Mouse (Mus musculus) urinary bladder, postnatal 14 days (tissue): ENCODE data around the gene Smarca4.

ENCODE experiments used
- DNase-seq: peaks from one replicate; pipeline ENCODE4 v3.0.0; 2021; ENCODE audit warnings: low spot score

Gene Smarca4

DNA sequence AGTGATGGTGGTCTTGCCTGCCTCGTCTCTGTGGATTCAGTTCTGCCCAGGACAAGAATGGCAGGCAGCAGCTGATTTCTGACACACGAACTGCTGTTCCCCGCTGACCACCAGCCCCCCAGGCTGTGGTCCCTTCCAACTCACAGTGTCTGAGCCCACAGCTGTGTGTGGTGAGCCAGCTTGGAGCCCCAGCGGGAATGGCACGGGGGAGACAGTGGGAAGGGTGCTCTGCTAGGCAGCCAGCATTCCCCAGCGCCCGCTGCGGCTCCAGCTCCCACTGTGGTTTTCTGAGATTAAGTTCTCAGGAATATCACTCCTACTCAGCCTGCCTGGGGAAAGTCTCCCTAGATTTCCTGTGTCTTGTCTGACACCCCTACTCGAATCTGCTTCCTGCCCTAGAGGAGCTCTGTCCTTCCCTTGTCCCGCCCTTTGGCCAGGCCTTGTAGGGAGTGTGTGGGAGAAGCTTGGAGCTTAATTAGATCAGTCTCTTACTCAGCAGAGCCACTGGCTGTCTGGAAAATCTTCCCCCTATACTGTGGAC, 136.4 kb downstream of the Smarca4 start:
- DNase-seq = peak; percentile 73
